Mouse (Mus musculus): ENCODE data around the gene Spp2.

DNA sequence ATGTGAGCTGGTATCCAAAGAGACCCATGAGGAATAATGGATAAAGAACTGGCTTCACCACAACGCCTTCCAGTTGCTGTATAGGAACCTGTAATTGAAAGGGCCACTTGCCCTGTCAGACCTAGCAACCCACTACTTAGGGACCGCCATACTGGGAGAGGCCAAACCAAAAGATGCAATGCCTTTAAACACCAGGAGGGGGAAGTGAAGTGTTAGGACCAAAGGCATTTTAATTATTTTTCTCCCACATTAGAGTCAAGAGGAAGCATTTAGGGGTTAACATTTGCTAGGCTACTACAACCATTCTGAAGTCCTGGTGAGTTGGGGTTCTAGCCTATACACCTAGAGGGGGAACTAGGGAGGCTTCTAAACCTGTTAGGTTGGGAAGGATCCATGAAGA, 67.1 kb downstream of the Spp2 start:
- TF ChIP-seq CTCF (IDR thresholded peaks at IDR 0.05; ENCODE audit: extremely low read depth, insufficient read depth, low read length) (peak; percentile 16; the same call in 1 of the 2 replicates), POLR2A (IDR thresholded peaks at IDR 0.05; ENCODE audit: extremely low read depth, insufficient read depth, low read length) (no peak)
